Mouse (Mus musculus) kidney, embryonic 15.5 days (tissue): Measurements from ENCODE around the gene Gm6020. TPM values are rescaled to one million over a fixed set of nuclear protein-coding genes. Genes with fewer than 3 reads are reported as not detected.

ENCODE experiments used
- ATAC-seq: fragments of 200-750 bp; cut with Nextera tagmentation; replicated peaks from 2 replicates; pipeline ENCODE4 v1.8.0; 2017; ENCODE audit warnings: moderate TSS enrichment; ENCODE audit not compliant: low FRiP score
- H3K27ac ChIP-seq: fragments of 300-500 bp; sonication (generic); 2 replicates; pipeline ENCODE4 v1.5.1; 2015; ENCODE audit warnings: mild to moderate bottlenecking, inconsistent platforms
- H3K27me3 ChIP-seq: fragments of 300-500 bp; sonication (generic); 2 replicates; pipeline ENCODE4 v1.6.1; 2015; ENCODE audit warnings: inconsistent platforms
- H3K36me3 ChIP-seq: fragments of 300-500 bp; sonication (generic); 2 replicates; pipeline ENCODE4 v1.6.1; 2015; ENCODE audit warnings: inconsistent platforms
- H3K4me1 ChIP-seq: fragments of 300-500 bp; sonication (generic); 2 replicates; pipeline ENCODE4 v1.6.1; 2015; ENCODE audit warnings: inconsistent platforms
- H3K4me2 ChIP-seq: fragments of 300-500 bp; sonication (generic); 2 replicates; pipeline ENCODE4 v1.6.1; 2015; ENCODE audit warnings: moderate library complexity, mild to moderate bottlenecking, inconsistent platforms
- H3K4me3 ChIP-seq: fragments of 300-500 bp; sonication (generic); replicated peaks from 2 replicates; pipeline ENCODE4 v1.5.1; 2015; ENCODE audit warnings: mild to moderate bottlenecking, inconsistent platforms
- H3K9ac ChIP-seq: fragments of 300-500 bp; sonication (generic); 2 replicates; pipeline ENCODE4 v1.6.1; 2015; ENCODE audit warnings: mild to moderate bottlenecking, inconsistent platforms
- H3K9me3 ChIP-seq: fragments of 300-500 bp; sonication (generic); replicated peaks from 2 replicates; pipeline ENCODE4 v1.6.1; 2016; ENCODE audit warnings: inconsistent platforms
- WGBS: fragments of 180-500 bp; shearing (Covaris S2); methylation state at CpG from one replicate; pipeline ENCODE4 v1.1.7; 2015; ENCODE audit warnings: mixed read lengths; 5-methylcytosine and 5-hydroxymethylcytosine counted together
- polyA plus RNA-seq: library from polyadenylated mRNA; unstranded; fragments of >200 nt; fragmentation: Nextera tagmentation; extraction: Ambion mirVana; gene quantifications from 2 replicates; pipeline ENCODE4 v1.2.1, GENCODE M21; 2015

Gm6020 gene
- polyA plus RNA-seq, 1 experiment from 2014 or later = not detected

GRCm38 (mm10) chr19:61224678-61225525, 41.2 kb downstream of the Gm6020 start:
- H3K4me1 ChIP-seq = peaks cover 18% of the 10 kb centered on the region
- peaks cover 6% of the 10 kb centered on the region; the same call in 1 of the 2 replicates for H3K9me3 ChIP-seq
- WGBS = 35% methylated on average over 53 of the region's 53 CpGs
- H3K4me2 ChIP-seq = peak overlapping the region; percentile 78
- H3K9ac ChIP-seq = no peak overlapping the region
- peak overlapping the region; percentile 97 for H3K27ac ChIP-seq
- ATAC-seq = peak; percentile 28
- no peaks in the 10 kb centered on the region for H3K36me3 ChIP-seq
- peak overlapping the region; percentile 66 for H3K4me3 ChIP-seq
- no peaks in the 10 kb centered on the region for H3K27me3 ChIP-seq

GRCm38 (mm10) chr19:61225526-61226400, 42.1 kb downstream of the Gm6020 start:
- Histone ChIP-seq H3K4me3 (peak overlapping the region; percentile 66), H3K27me3 (no peaks in the 10 kb centered on the region), H3K9me3 (peaks cover 6% of the 10 kb centered on the region; the same call in 1 of the 2 replicates), H3K4me1 (peaks cover 18% of the 10 kb centered on the region), H3K4me2 (peak overlapping the region; percentile 78), H3K36me3 (no peaks in the 10 kb centered on the region), H3K9ac (peak overlapping the region; percentile 12; the same call in 1 of the 2 replicates), H3K27ac (peak overlapping the region; percentile 97)
- WGBS = 6% methylated on average over 70 of the region's 70 CpGs
- peak; percentile 66 for ATAC-seq

GRCm38 (mm10) chr19:61226401-61226927, 42.8 kb downstream of the Gm6020 start:
- peak; percentile 37 for ATAC-seq
- peak overlapping the region; percentile 78 for H3K4me2 ChIP-seq
- peak overlapping the region; percentile 66 for H3K4me3 ChIP-seq
- no peaks in the 10 kb centered on the region for H3K27me3 ChIP-seq
- 1% methylated on average over 71 of the region's 71 CpGs for WGBS
- peak overlapping the region; percentile 12; the same call in 1 of the 2 replicates for H3K9ac ChIP-seq
- no peaks in the 10 kb centered on the region for H3K36me3 ChIP-seq
- H3K27ac ChIP-seq = peak overlapping the region; percentile 97
- peaks cover 18% of the 10 kb centered on the region for H3K4me1 ChIP-seq
- peaks cover 6% of the 10 kb centered on the region; the same call in 1 of the 2 replicates for H3K9me3 ChIP-seq

GRCm38 (mm10) chr19:61226928-61227854, 43.5 kb downstream of the Gm6020 start:
- Histone ChIP-seq H3K9me3 (peaks cover 6% of the 10 kb centered on the region; the same call in 1 of the 2 replicates), H3K27me3 (no peaks in the 10 kb centered on the region), H3K9ac (peak overlapping the region; percentile 31)

GRCm38 (mm10) chr19:61227941-61228701, 44.4 kb downstream of the Gm6020 start, which contains the start of gene Csf2ra:
Csf2ra (minus strand) TSS chr19:61228429.
- Histone ChIP-seq H3K36me3 (no peaks in the 10 kb centered on the region), H3K9me3 (0 out of 2 replicates have a peak, but pooled peaks cover 6% of the 10 kb centered on the region), H3K9ac (peak within 1 kb of the TSS; percentile 31), H3K4me1 (peaks cover 18% of the 10 kb centered on the region), H3K27me3 (no peaks in the 10 kb centered on the region), H3K27ac (peak within 1 kb of the TSS; percentile 97), H3K4me2 (peak within 1 kb of the TSS; percentile 78), H3K4me3 (peak within 1 kb of the TSS; percentile 66)
- 62% methylated on average over 36 of the region's 36 CpGs for WGBS
- ATAC-seq = no peak; the same call in 1 of the 2 replicates

More at GRCm38 (mm10) chr19:61226928-61227854, 43.5 kb downstream of the Gm6020 start:
- H3K4me3 ChIP-seq = peak overlapping the region; percentile 66
- 1% methylated on average over 71 of the region's 71 CpGs for WGBS
- peaks cover 18% of the 10 kb centered on the region for H3K4me1 ChIP-seq
- peak; percentile 89 for ATAC-seq
- H3K27ac ChIP-seq = peak overlapping the region; percentile 97
- H3K4me2 ChIP-seq = peak overlapping the region; percentile 78
- no peaks in the 10 kb centered on the region for H3K36me3 ChIP-seq

Other genes with a start within 250 kb of the Gm6020 start
- gene Zfp950, start 43.0 kb upstream of the Gm6020 start, polyA plus RNA-seq = 37.4 and 44.4 TPM in 2 replicates
- gene Gm7102, start 7.6 kb upstream of the Gm6020 start, polyA plus RNA-seq = 0.15 and 0.17 TPM in 2 replicates
- gene Csf2ra, start 44.5 kb downstream of the Gm6020 start, polyA plus RNA-seq = 35.0 and 46.5 TPM in 2 replicates
- gene Gm21060, start 113.2 kb downstream of the Gm6020 start, polyA plus RNA-seq = not detected in 2 replicates